Mouse (Mus musculus): ENCODE measurements around the gene Lat2.

DNA sequence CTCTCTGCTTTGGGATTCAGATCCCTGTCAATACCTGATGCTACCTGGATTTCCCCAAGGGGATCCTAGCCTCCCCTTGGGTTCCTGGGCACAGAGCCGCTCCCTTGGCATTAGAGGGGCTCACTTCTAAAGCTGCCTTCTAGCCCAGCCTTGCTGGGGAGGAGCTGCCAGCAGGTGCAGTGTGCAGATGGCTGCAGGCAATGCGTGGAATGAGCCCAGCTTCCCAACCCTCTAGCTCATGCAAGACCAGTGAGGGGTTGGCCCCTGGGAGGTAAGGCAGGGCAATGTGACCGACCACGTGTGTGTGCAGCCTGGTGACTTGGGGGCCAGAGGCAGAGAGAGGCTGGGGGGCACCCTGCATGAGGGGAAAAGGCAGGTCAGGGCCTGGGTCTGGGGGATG is 41.9 kb upstream of the Lat2 start:
- no peak for TF ChIP-seq ZNF384 (IDR thresholded peaks at IDR 0.05; ENCODE audit: low read depth, low read length)
- no peak for TF ChIP-seq HCFC1 (IDR thresholded peaks at IDR 0.05; ENCODE audit: borderline replicate concordance, insufficient read depth, low read length)
- TF ChIP-seq CHD2 (IDR thresholded peaks at IDR 0.05; ENCODE audit: low read depth, low read length) = no peak

Measured in ES-E14 (cell line).